Mouse (Mus musculus): ENCODE measurements around the gene Kdm5a. TPM values are rescaled to one million over a fixed set of nuclear protein-coding genes. Genes with fewer than 3 reads are reported as not detected.

The Kdm5a gene
- total RNA-seq (2021): 10 to 100 TPM; 35.7 to 43.9 TPM

DNA sequence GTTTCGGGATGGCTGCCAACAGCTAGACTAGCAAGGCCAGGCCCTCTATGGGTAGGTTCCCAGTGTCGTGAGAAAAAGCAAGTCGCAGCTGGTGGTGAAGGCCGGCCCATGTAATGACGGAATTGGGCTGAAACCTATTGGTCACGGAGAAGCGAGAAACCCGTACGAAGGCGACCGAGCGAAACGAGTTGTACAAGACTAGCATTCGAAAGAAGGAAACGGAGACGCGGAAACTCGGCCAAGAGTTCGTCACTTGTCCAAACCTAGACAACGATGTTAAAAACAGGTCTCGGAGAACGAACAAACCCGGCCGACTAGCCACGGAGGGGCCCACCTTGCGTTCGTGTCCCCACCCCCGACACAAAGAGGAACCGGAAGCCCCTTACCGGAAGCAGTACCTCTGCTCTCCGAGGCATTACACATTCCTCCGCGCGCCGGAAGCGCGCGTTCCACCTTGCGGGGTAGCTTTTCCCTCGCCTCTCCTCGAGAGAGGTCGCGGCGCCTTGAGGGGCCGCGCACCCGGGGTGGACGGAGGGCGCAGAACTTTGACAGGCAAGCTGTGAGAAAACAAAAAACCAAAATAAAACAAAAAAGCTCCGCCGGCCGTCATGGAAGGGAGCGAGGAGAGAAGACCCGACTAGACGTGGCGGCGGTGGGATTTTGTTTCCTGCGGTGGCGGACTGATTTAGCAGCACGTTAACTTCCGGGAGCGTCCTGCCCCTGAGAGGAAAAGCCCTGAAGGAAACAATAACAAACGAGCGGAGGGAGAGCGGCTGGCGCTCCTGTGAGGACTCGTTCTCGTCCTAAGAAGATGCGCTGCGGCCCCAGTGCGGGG, at the start of gene Kdm5a, which contains the start of gene Ccdc77:
Gene Kdm5a, plus strand, starts transcription at position 437 of the 835 bp plus-strand sequence.
Gene Ccdc77, minus strand, starts transcription at position 687 of the 835 bp plus-strand sequence.
- intact Hi-C loops (cut with DNase I): no loop called here
- DNase-seq (ENCODE audit: low spot score in 2 of 2): peak; percentile 96 to 97

DNA sequence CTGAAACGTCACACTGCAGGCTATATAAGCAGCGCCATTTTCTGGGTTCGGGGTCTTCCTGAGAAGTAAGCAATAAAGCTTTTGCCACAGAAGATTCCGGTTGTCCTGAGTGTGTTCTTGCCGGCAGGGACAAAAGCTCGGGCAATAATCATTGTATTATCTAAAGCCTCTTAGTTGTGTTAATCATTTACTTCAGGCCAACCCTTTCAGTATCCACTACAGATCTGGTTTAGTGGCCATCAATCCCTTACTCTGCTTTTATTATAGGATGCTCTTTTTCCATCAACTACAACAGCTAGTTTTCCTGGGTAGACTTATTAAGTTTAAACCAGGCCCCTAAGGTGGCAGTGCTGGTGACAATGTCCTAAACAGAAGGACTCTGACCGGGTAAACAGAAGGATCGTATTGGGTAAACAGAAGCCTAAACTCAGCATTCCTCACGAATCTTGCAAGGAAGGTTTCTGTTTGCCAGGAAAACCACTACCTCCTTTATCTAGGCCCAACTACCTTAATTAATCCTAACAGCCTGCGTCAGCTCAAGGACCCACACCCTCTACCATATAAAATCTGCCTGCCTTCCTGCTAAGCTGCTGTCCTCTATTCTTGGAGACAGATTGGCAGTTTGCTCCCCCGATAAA, 45.5 kb upstream of the Kdm5a start:
- intact Hi-C loops (cut with DNase I): no loop called here
- DNase-seq (ENCODE audit: low spot score in 2 of 2): no peak

- DNase-seq (ENCODE audit: low spot score in 2 of 2): no peak
- intact Hi-C loops (cut with DNase I): no loop called here
Measured at GRCm38 (mm10) chr6:120319129-120319528, 44.8 kb upstream of the Kdm5a start.

- DNase-seq (ENCODE audit: low spot score in 2 of 2): no peak
- intact Hi-C loops (cut with DNase I): no loop called here
Measured at GRCm38 (mm10) chr6:120320369-120320768, 43.6 kb upstream of the Kdm5a start.

DNA sequence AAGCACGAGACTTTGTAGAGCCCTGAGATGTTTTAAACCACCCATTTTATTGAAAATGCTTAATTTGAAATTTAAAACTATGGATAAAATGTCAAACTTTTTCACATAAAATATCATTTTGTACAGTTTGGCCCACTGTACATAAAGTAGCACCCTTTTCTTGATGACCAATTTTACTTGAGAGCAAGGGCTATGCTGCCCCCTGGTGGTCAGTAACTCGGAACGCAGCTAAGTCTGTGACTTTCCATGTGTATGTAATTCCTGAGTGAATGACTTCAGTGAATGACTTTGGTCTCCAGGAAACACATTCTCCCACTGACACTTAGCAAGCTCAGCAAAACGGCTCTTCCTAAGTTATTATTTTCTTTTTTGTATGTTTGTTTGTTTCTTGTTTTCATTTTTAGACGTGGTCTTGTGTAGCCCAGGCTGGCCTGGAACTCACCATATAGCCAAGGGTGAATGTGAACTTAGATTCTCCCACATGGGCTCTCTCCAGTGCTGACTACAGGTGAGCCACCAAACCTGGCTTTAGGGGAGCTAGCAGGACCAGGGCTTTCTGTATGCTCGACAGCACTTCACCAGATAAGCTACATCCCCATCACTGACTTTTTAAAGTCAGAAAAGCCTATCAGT, 39.5 kb upstream of the Kdm5a start:
- DNase-seq (ENCODE audit: low spot score in 2 of 2): peak; percentile 39 to 48
- intact Hi-C loops (cut with DNase I): no loop called here

GRCm38 (mm10) chr6:120332351-120332750, 31.6 kb upstream of the Kdm5a start:
- intact Hi-C loops (cut with DNase I): no loop called here
- DNase-seq (ENCODE audit: low spot score in 2 of 2): no peak

GRCm38 (mm10) chr6:120343992-120344391, 19.9 kb upstream of the Kdm5a start:
- DNase-seq (ENCODE audit: low spot score in 2 of 2): no peak
- intact Hi-C loops (cut with DNase I): no loop called here

DNA sequence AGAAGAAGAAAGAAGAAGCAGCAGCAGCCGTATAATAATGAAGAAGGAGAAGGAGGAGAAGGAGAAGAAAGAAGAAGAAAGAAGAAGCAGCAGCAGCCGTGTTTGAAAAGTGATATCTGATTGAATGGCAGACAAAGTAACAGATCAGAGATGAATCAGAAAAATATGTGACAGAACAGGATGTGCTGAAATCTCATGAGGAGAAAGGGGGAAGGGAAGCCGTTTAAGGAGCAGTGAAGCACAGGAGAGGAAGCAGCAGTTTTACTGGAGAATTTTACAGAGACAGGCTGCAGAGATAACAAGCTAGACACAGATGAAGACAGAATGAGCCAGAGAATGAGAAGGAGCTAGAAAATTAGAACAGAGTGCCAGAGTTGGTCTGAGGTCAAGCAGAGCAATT, 14.9 kb upstream of the Kdm5a start:
- DNase-seq (ENCODE audit: low spot score in 2 of 2): no peak
- intact Hi-C loops (cut with DNase I): no loop called here

DNA sequence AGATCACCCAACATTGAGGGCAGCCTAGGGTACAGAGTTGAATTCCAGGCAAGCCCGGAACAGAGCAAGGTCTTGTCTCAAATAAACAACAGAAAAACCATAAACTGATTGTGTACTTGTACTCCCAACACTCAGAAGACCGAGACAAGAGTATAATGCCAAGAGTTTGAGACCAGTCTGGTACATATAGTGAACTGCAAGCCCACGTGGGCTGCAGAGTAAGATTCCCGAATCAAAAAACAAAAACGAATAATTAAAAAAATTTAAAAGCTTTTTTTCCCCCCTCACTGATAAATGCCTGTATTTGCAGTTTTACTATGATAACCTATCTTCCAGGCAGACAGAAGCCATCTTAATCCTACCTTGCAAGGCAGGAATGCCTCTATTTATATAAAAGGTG, 7.4 kb upstream of the Kdm5a start:
- intact Hi-C loops (cut with DNase I): no loop called here

GRCm38 (mm10) chr6:120356951-120357945, 6.7 kb upstream of the Kdm5a start:
- intact Hi-C loops (cut with DNase I): no loop called here
- DNase-seq (ENCODE audit: low spot score in 2 of 2): peak; percentile 81 to 87

More for the DNA sequence above, 7.4 kb upstream of the Kdm5a start:
- no peak for DNase-seq (ENCODE audit: low spot score in 2 of 2)

DNA sequence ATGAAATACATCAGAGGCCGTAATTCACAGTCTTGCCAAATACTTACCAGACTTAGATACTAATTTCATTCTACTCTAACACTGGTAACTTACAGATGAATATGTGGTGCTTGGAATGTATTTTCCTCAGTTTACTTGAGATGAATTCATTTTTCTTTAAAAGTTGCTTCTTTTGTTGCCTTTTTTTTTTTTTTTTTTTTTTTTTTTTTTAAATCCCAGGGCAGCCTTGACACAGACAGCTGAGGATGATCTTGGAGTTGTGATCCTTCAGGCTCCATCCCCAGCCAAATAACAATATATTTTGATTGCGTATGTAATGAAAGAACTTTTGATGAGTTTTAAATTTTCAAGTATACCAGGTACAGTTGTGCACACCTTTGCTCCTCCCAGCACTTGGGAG, 1.8 kb upstream of the Kdm5a start:
- intact Hi-C loops (cut with DNase I): no loop called here
- no peak for DNase-seq (ENCODE audit: low spot score in 2 of 2)

DNA sequence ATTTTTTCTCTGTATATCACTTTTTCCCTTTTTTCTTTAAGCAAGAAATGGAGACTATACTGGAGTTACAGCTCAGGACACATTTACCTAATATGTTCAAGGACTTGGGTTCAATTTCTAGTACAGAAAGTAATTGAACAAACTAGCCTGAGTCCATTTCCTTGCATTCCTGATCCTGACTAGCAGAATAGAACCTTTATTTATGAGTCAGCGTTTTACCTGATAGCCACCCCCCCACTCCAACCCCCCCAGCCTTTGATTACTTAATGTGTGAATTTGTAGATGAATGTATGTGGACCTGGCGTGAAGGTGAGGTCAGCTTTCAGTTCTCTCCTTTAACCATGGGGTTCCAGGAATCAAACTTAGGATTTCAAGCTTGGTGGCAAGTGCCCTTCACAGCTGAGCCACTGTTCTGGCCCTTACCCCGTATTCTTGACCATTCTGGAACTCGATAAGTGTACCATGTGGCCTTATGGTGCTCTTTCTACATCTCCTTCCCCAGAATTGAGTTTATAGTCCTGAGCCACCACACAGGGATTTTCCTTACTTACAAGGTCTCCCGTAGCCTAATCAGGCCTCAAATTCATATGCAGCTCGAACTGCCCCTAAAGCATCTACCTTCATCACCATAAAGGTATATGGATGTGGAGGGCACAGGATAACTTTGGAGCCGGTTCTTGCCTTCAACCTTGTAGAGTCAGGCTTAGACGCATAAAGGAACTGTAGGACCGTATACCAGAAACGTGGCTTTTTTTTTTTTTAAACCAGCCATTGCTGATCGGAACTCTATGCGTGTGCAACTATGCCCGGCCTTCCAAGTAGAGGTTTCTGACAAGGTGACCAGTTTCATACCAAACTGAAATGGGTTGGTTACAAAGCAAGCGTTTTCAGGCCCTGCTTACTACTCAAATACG, 893 bp upstream of the Kdm5a start:
- intact Hi-C loops (cut with DNase I): no loop called here
- no peak for DNase-seq (ENCODE audit: low spot score in 2 of 2)

DNA sequence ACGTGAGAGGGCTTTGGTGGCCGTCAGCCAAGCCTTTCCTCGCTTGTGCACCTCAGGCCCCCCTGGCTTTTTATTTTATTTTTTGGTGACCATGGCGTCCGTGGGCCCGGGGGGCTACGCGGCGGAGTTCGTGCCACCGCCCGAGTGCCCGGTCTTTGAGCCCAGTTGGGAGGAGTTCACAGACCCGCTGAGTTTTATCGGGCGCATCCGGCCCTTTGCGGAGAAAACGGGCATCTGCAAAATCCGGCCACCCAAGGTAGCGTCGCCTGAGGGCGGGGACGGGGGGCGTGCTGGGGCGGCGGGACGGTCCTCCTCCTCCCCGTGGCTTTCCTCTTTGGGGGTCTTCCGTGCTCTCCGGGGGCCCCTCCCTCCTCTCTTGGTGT, 590 bp downstream of the Kdm5a start:
- DNase-seq (ENCODE audit: low spot score in 2 of 2): no peak
- intact Hi-C loops (cut with DNase I): no loop called here

DNA sequence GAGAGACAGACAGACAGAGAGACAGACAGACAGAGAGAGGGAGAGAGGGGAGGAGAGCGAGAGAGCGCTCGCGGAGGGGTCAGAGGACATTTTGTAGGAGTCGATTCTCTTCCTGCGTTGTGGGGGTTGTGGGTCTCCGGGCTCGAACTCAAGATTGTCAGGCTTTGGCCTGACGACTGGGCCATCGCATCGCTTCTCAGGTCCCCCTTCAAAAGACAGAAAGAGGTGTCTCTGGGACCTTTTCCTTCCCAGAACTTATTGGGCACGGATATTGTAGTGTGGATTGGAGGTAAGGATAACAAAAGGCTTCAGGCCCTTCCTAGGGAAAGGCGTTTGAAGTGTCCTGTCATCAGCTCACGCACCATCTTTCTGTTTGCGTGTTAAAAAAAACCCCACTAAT, 1.1 kb downstream of the Kdm5a start:
- intact Hi-C loops (cut with DNase I): no loop called here
- DNase-seq (ENCODE audit: low spot score in 2 of 2): no peak

DNA sequence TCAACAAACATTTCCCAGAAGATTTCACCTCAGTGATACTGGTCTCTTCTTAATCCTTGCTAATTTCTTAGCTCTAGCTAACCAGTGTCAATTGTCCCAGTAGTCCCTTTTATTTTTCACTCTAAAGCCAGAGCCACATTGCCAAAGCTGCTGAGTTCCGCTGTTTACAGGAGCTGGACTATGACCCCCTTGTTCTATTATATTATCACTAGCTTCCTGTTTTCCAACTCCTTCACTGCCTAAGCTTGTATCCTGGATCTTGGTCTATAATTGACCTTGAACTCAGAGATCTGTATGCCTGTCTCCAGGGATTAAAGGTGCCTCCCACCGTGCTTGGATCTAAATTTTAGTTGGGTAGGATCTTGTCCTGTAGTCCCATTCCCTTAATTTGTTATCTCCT, 12.8 kb downstream of the Kdm5a start:
- no peak for DNase-seq (ENCODE audit: low spot score in 2 of 2)
- intact Hi-C loops (cut with DNase I): no loop called here

GRCm38 (mm10) chr6:120390054-120390453, 26.1 kb downstream of the Kdm5a start:
- DNase-seq (ENCODE audit: low spot score in 2 of 2): no peak

DNA sequence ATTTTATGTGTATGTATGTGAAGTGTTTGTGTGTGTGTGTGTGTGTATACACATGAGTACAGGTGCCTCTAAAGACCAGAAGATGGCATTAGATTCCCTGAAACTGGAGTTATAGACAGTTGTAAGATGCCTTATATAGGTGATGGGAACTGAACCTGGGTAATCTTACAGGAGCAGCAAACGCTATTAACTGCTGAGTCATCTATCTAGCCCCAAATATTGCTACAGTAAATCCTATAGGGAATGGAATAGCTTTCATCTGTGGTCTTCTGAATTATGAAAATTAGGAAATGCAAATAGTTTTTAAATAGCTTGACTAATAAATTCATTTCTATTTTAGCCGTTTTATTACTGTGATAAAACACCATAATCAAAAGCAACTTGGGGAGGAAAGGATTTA, 28.9 kb downstream of the Kdm5a start:
- intact Hi-C loops (cut with DNase I): no loop called here
- no peak for DNase-seq (ENCODE audit: low spot score in 2 of 2)

More at GRCm38 (mm10) chr6:120390054-120390453, 26.1 kb downstream of the Kdm5a start:
- intact Hi-C loops (cut with DNase I): no loop called here

DNA sequence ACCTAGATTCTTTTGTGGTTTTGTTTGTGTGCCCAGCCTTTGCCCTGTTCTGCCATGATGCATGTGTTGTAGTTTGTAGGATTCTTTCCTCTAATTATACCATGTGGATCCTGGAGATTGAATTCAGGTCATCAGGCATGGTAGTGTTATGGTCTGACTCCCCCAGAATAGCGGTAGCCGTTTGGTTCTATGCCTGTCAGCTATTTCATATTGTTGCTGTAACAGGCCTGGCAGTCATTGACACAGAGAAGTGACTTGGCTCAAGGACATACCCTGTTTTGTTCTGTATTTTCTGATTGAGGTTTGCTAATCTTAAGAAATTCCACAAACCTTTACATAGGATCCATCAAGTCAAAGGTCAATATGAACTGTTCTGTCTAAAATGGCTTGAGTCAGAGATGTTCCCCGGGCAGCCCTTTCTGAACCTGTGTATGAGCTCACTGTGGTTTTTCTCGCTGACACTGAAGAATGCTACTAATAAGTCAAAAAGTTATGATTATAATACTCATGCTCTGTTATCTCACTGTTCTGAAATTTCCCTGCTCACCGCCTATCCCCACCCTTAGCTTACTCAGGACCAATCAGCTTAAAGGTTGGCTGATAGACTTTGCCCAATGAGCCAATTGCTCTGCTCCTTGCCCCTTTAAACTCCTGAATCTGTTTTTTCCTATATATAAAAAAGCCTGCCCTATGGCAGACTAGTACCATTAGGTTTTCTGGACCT, 31.9 kb downstream of the Kdm5a start:
- DNase-seq (ENCODE audit: low spot score in 2 of 2): no peak
- intact Hi-C loops (cut with DNase I): no loop called here

Data from left cerebral cortex, postnatal 36 days (tissue).